Mouse (Mus musculus) gastrocnemius, adult 2 months (tissue): ENCODE data around the gene Pmis2. TPM values are rescaled to one million over a fixed set of nuclear protein-coding genes. Genes with fewer than 3 reads are reported as not detected.

ENCODE experiments used
- DNase-seq: peaks from one replicate; pipeline ENCODE4 v3.0.0; 2022
- H3K27ac ChIP-seq: fragments of 200-600 bp; 2 replicates; pipeline ENCODE4 v1.8.1; 2022; ENCODE audit warnings: mild to moderate bottlenecking
- H3K4me3 ChIP-seq: fragments of 200-600 bp; 2 replicates; pipeline ENCODE4 v1.8.1; 2022; ENCODE audit warnings: mild to moderate bottlenecking, moderate library complexity
- CTCF ChIP-seq: fragments of 200-600 bp; IDR thresholded peaks from 2 replicates; pipeline ENCODE4 v1.8.1; 2022; ENCODE audit warnings: antibody characterized with exemption, mild to moderate bottlenecking, moderate library complexity
- intact Hi-C: fragments of 180-260 bp; cut with DNase I; formaldehyde crosslinking; loops from one replicate; pipeline ENCODE4 v1.15.1; 2025
- long read RNA-seq, 2 experiments: library from polyadenylated mRNA; stranded (forward); transcript quantifications; one replicate each; pipeline ENCODE4 v2.0.0; 2021
- total RNA-seq, 2 experiments: library from RNA; stranded (reverse); gene quantifications; 2 replicates each; pipeline ENCODE4 v1.2.3; 2021

The Pmis2 gene
- total RNA-seq, result 1 to 10 TPM; 2.7 to 4.9 TPM
- long read RNA-seq, experiment 1, partial matches to known transcripts, result 0 of 1 reads
- long read RNA-seq, experiment 1, other reads (novel, unspliced or antisense), result 1 of 1 reads
- long read RNA-seq, experiment 2, partial matches to known transcripts, result 0 of 4 reads
- long read RNA-seq, experiment 2, other reads (novel, unspliced or antisense), result 4 of 4 reads

DNA sequence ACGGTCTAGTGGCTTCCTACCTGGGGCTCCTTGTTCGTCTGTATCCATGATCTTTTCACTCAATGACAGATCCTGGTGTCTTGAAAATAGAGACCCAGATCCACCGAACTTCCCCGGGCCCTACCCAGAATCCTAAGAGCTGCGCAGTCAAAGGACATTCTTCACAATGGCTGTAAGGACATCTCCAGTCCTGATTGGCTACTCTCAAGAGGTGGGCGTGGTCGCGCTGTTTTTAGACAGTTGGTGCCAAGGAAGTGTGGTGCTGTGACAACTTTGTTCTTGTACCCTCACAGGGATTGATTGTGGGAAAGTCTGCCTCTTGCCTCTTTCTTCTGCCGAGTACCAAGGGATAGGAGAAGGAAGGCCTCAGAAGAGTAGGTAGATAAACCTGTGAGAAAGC, at the start of gene Pmis2:
Gene Pmis2 (minus strand): TSS at position 126 of the 400 bp plus-strand sequence.
- intact Hi-C loops, result no loop called here
- DNase-seq, result no peak
- no peak for TF ChIP-seq CTCF

DNA sequence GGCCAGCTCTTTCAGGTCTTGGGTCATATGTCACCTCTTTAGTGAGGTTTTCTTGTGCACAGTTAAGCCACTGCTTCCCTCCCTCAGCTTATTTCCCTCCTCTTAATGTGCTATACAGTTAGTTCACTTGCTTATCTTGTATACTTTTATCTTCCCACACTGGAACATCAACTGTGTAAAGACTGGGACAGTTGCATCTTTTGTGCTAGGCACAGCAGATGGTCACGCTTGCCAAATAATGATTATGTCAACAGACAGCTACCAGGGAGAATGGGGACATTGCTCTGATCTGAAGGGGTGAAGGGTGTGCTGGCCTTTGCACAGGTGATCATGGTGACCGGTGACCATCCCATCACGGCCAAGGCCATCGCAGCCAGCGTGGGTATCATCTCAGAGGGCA, 48.3 kb upstream of the Pmis2 start:
- intact Hi-C loops, result no loop called here

More for the DNA sequence above, at the start of gene Pmis2:
- Histone ChIP-seq H3K4me3 (no peak within 1 kb of the TSS), H3K27ac (no peak within 1 kb of the TSS)

DNA sequence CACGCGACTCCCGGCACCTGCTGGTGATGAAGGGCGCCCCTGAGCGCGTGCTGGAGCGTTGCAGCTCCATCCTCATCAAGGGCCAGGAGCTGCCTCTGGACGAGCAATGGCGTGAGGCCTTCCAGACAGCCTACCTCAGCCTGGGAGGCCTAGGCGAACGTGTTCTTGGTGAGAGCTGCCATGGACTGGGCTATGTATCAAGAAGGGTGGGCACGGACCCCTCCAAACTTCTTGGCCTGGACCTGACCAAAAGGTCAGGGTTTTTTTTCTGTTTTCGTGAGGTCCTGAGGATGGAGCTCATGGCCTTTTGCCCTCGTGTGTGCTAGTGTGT, 46.3 kb upstream of the Pmis2 start:
- Histone ChIP-seq H3K4me3 (peak overlapping the region; percentile 64), H3K27ac (no peak overlapping the region)
- TF ChIP-seq CTCF, result peak; percentile 8; the same call in 1 of the 2 replicates
- DNase-seq, result no peak
- intact Hi-C loops, result no loop called here

More for the DNA sequence above, 48.3 kb upstream of the Pmis2 start:
- H3K4me3 ChIP-seq, result no peak overlapping the region
- DNase-seq, result no peak
- TF ChIP-seq CTCF, result no peak
- H3K27ac ChIP-seq, result no peak overlapping the region

DNA sequence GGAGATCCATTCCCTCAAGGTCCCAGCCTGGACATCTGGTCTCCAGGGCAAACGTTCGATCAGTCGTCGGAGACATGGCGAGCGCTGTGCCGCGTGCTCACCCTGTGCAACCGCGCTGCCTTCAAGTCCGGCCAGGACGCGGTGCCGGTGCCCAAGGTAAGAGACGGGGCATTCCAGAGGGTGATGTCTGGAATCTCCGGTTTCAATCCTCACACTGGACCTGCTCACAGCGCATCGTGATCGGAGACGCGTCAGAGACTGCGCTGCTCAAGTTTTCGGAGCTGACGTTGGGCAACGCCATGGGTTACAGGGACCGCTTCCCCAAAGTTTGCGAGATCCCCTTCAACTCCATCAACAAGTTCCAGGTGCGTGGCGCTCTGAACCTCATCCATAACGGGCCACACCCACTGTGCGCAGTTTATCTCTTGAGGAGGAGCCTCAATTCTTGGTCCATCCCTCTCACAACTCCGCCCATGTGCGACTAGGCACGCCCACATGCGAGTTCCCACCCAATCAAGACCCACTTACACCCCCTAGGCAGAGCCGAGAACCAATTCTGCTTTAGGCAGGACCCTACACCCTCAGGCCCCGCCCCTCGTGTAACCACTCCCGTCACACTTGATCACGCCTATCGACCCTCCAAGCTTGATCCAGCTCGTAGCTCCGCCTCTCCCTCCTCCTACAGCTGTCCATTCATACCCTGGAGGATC, 45.8 kb upstream of the Pmis2 start:
- intact Hi-C loops, result no loop called here
- DNase-seq, result peak; percentile 63
- no peak overlapping the region for H3K27ac ChIP-seq
- TF ChIP-seq CTCF, result no peak
- peak overlapping the region; percentile 64 for H3K4me3 ChIP-seq

DNA sequence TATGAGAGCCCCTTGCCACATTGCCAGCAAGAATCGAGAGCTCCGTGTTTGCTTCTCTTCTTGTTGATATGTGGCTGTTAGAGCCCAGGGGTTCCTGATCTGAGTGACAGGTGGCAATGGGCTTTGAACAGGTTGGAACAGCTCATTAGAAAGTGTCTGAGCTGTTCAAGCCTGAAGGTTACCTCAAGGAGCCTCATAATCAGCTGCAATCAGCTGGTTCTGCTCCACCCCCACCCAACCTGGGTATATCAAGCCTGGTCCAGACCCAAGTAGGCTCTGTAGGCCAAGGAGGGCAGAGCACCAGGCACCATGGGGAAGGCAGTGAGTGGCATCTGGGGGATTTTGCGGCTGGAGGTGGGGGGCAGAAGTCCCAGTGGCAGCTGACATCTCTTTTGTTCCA, 40.5 kb upstream of the Pmis2 start, which contains the start of gene Atp4a:
Gene Atp4a (plus strand): TSS at position 268 of the 400 bp plus-strand sequence.
- intact Hi-C loops, result no loop called here
- H3K27ac ChIP-seq, result no peak within 1 kb of the TSS
- no peak for DNase-seq
- H3K4me3 ChIP-seq, result no peak within 1 kb of the TSS
- TF ChIP-seq CTCF, result no peak

DNA sequence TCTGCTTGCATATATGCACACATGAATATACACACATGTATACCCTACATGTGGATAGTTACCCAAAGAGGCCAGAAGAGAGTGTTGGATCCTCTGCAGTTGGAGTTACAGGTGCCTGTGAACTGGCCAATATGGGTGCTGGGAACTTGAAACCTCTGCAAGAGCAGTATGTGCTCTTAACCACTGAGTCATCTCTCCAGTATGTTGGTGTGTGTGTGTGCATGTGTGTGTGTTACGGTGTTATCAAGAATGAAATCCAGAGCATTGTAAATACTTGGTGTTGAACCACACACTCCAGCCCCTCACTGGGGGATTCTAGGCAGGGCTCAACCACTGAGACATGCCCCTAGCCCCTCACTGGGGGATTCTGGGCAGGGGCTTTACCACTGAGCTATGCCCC, 36.0 kb upstream of the Pmis2 start:
- intact Hi-C loops, result no loop called here
- no peak for TF ChIP-seq CTCF

DNA sequence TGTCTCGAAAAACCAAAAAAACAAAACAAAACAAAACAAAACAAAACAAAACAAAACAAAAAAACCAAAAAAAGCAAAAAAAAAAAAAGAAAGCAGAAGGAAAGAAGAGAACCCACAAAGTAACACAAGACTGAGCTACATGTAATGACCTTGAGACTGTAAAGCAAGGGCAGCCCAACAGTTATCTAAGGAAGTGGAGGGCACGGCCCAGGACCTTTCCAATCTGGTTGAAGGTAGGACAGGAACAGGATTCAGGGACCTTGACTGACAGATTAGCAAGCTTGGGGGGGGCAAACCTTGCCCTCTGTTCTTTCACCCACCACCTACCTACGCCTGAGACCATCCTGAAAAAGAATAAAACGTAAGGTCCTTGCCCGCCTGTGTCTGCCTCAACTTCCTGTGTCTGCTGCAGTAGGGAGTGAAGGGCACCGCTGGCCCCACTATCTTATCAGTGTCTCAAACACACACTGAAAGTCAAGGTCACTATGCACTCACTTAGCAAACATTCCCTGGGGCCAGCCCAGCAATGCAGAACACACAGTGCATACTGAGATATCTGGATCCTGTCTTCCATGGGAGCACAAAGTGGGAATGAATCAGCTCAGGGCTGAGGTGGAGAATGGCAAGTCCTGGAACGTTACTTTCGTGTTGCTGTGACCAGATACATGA, 34.9 kb upstream of the Pmis2 start:
- intact Hi-C loops, result no loop called here
- no peak overlapping the region for H3K27ac ChIP-seq
- DNase-seq, result no peak
- TF ChIP-seq CTCF, result no peak
- H3K4me3 ChIP-seq, result no peak overlapping the region

More for the DNA sequence above, 36.0 kb upstream of the Pmis2 start:
- Histone ChIP-seq H3K27ac (no peak overlapping the region), H3K4me3 (no peak overlapping the region)
- DNase-seq, result no peak

DNA sequence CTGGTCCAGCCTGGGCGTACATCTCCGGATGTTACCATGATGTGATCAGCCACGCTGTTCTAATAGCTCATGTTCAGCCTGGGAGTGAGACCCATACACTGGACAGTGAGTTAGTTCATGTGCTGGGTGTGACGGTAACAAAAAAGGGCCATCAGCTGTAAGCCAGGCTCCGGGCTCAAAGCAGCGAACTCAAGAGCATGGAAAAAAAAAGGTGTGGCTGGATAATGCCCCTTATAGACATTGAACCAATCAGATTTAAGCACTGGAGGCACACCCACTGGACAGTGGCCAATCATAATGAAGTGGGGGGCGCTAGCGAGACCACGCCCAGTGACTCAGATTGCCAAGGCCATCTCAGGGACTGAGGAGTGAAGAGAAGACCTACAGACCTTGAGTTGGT, 27.2 kb upstream of the Pmis2 start, which contains the start of gene 2200002J24Rik:
Gene 2200002J24Rik (plus strand): TSS at position 338 of the 400 bp plus-strand sequence.
- intact Hi-C loops, result no loop called here
- TF ChIP-seq CTCF, result no peak
- no peak within 1 kb of the TSS for H3K4me3 ChIP-seq
- H3K27ac ChIP-seq, result no peak within 1 kb of the TSS
- DNase-seq, result no peak

DNA sequence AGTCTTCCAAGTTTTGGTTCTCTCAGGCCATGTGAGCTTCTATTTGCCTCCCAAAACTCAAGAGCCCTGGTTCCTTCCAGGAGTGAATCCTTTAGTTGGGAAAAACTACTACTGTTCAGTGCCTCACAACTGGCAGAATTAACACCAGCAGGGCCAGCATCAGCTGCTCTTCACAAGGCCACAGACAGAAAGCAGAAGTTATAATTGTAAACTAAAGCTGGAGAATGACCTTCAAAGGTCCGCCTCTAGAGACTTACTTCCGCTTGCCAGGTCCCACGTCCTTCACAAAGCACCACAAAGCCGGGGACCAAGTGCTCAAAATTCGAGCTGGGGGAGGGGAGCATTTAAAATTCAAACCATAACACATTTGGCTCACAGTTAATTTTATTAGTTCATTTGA, 26.7 kb upstream of the Pmis2 start:
- H3K4me3 ChIP-seq, result no peak overlapping the region
- H3K27ac ChIP-seq, result no peak overlapping the region
- intact Hi-C loops, result no loop called here
- no peak for DNase-seq
- TF ChIP-seq CTCF, result no peak

DNA sequence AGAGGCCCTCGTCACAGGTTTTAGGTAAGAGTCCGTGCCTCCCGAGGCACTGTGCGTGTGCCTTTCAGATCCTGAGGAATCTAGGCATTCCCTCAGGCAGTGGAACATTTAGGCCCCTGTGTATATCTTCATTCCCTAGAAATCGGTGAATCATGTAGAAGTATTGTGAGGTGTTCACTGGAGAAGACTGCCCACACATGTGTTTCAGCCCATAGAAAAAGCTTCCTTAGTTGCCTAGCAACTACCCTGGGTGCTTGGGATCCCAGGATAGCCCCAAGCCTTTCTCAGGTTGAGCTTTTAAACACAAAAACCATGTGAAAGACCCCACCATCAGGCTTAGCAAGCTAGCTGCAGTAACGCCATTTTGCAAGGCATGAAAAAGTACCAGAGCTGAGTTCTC, 16.9 kb upstream of the Pmis2 start:
- intact Hi-C loops, result no loop called here
- TF ChIP-seq CTCF, result no peak

DNA sequence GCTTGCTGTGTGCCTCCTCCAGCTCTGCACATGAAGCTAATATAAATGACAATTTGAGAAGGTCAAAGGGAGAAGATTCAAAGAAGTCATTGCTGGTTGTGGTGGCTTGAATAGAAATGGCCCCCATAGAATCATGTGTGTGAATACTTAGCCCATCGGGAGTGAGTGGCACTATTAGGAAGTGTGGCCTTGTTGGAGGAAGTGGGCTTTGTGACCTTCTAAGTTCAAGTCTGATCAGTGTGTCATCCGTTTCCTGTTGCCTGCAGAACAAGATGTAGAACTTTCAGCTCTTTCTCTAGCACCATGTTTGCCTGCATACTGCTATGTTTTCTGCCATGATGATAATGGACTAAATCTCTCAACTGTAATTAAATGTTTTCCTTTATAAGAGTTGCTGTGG, 12.0 kb upstream of the Pmis2 start:
- intact Hi-C loops, result no loop called here
- DNase-seq, result no peak
- Histone ChIP-seq H3K27ac (no peak overlapping the region; the same call in 1 of the 2 replicates), H3K4me3 (no peak overlapping the region)
- TF ChIP-seq CTCF, result no peak

More for the DNA sequence above, 16.9 kb upstream of the Pmis2 start:
- Histone ChIP-seq H3K27ac (no peak overlapping the region), H3K4me3 (no peak overlapping the region)
- no peak for DNase-seq

DNA sequence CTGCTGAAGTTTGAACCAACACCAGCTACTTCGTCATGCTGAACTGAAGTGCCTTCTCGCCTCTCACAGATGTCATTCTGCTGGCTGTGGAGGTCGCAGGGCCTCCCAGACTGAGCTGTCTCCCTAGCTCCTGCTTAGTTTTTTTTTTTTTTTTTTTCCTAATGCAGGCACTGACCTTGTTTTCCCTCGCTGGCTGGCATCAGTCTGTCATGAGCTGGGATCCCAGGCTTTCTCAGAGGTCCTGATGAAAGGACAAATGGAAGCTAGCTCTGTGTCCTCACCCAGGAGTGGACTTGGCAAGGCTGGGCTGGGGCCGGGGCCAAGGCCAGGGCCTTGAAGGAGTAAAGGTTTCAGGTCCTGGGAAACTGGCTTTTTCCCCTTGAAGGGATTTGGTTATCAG, 10.5 kb upstream of the Pmis2 start:
- Histone ChIP-seq H3K27ac (peak overlapping the region; percentile 84), H3K4me3 (no peak overlapping the region)
- peak; percentile 70 for DNase-seq
- TF ChIP-seq CTCF, result no peak
- intact Hi-C loops, result no loop called here

DNA sequence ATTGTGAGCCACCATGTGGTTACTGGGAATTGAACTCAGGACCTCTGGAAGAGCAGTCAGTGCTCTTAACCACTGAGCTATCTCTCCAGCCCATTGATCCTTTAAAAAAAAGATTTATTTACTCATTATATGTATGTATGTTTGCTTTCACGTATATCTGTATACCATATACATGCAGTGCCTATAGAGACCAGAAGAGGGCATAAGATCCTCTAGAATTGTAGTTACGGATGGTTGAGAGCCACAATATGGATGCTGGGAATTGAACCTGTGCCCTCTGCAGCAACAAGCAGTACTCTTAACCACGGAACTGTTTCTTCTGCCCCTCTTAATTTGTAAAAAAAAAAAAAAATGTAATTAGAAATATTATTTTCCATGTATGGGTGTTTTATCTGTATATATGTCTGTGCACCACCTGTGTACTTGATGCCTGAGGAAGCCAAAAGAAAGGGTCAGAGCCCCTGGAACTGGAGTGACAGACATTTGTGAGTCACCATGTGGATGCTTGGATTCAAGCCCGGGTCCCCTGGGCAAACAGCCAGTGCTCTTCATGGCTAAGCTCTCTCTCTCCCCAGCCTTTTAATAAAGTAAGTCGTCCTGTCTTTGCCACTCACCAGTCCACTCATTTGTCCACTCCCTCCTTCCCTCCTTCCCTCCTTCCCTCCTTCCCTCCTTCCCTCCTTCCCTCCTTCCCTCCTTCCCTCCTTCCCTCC, 7.0 kb upstream of the Pmis2 start:
- TF ChIP-seq CTCF, result peak; percentile 15; the same call in 1 of the 2 replicates
- H3K27ac ChIP-seq, result no peak overlapping the region
- H3K4me3 ChIP-seq, result no peak overlapping the region
- DNase-seq, result peak; percentile 47
- intact Hi-C loops, result no loop called here
